Mouse (Mus musculus): Measurements from ENCODE around the gene Ptk7.
"Not testable (repeated sequence)": the region's sequence is repeated elsewhere in the genome, so short reads cannot be mapped to it uniquely, and the experiment has no call there.

The Ptk7 gene

DNA sequence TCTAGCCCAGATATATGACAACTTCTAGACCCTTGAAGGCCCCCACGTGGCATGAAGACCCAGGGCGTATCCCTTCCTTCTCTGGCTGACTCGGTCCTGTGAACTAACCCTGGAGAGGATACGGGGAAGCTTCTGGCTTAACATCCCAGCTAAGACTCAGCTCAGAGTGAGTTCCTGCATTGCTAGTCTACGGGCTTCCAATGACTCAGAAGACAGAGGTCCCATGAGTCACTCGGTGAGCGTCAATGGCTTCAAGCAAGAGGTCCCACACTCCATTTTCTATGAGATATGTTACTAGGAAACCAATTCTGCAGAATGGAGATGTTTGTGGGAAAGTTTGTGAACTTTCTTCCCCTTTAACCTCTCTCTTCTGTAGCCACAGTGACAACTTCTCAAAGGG lies 54.8 kb downstream of the Ptk7 start:
- no peaks in the 10 kb centered on the region for H3K9me3 ChIP-seq (ENCODE audit: low read length)
- peaks cover 86% of the 10 kb centered on the region for H3K36me3 ChIP-seq (ENCODE audit: insufficient read depth, low read length)
- no peaks in the 10 kb centered on the region for H3K27me3 ChIP-seq (ENCODE audit: insufficient read depth, low read length)
- no peak for TF ChIP-seq NANOG (IDR thresholded peaks at IDR 0.05; ENCODE audit: borderline replicate concordance, low read length)
- TF ChIP-seq POU5F1 (IDR thresholded peaks at IDR 0.05; ENCODE audit: borderline replicate concordance, low read length): no peak
- TF ChIP-seq CTCF (conservative IDR thresholded peaks at IDR 0.05; ENCODE audit: low read length): no peak
- peaks cover 29% of the 10 kb centered on the region for H3K4me1 ChIP-seq (replicated peaks; ENCODE audit: low read depth, low read length)
- no peak overlapping the region for H3K4me3 ChIP-seq (replicated peaks; ENCODE audit: low read length)

DNA sequence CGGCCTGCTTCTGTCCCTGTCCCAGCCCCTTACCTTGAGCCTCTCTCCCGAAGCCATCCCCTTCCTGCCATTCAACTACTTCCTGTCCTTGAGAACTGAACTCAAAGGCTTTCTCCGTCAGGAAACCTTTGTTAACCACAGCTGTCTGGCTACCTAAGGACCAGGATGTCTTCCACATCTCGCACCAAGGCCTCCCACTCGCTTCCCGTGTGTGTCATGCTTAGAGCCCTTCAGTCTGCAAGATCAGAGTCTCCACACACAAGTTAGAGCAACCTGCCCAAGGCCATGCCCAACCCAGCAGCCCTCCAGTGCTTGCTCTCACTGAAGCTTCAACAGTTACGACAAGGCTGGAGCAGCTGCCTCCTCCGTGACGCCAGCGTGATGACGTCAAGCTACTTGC lies 58.3 kb downstream of the Ptk7 start:
- TF ChIP-seq NANOG (IDR thresholded peaks at IDR 0.05; ENCODE audit: borderline replicate concordance, low read length) (no peak), CTCF (conservative IDR thresholded peaks at IDR 0.05; ENCODE audit: low read length) (no peak), POU5F1 (IDR thresholded peaks at IDR 0.05; ENCODE audit: borderline replicate concordance, low read length) (no peak)
- Histone ChIP-seq H3K4me1 (replicated peaks; ENCODE audit: low read depth, low read length) (peaks cover 28% of the 10 kb centered on the region), H3K9me3 (ENCODE audit: low read length) (no peaks in the 10 kb centered on the region), H3K27me3 (ENCODE audit: insufficient read depth, low read length) (no peaks in the 10 kb centered on the region), H3K4me3 (replicated peaks; ENCODE audit: low read length) (no peak overlapping the region), H3K36me3 (ENCODE audit: insufficient read depth, low read length) (peaks cover 89% of the 10 kb centered on the region)

DNA sequence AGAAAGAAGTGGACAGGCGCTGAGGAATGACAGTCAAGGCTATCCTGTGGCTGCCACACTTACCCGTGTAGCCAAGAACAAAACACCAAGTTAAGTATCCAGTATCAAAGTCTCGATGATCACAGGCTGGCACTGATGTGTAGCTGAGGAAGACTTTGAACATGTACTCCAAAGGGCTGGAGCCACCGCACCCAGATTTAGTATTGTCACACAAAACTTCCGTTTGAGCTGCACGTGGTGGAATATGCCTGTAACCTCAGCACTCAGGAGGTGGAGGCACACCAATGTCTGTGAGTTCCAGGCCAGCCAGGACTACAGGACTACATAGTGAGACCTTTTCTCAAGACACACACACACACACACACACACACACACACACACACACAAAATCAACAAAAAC lies 70.2 kb downstream of the Ptk7 start:
- TF ChIP-seq NANOG (IDR thresholded peaks at IDR 0.05; ENCODE audit: borderline replicate concordance, low read length) (no peak), POU5F1 (IDR thresholded peaks at IDR 0.05; ENCODE audit: borderline replicate concordance, low read length) (no peak), CTCF (conservative IDR thresholded peaks at IDR 0.05; ENCODE audit: low read length) (no peak)
- peaks cover 22% of the 10 kb centered on the region for H3K4me1 ChIP-seq (replicated peaks; ENCODE audit: low read depth, low read length)

DNA sequence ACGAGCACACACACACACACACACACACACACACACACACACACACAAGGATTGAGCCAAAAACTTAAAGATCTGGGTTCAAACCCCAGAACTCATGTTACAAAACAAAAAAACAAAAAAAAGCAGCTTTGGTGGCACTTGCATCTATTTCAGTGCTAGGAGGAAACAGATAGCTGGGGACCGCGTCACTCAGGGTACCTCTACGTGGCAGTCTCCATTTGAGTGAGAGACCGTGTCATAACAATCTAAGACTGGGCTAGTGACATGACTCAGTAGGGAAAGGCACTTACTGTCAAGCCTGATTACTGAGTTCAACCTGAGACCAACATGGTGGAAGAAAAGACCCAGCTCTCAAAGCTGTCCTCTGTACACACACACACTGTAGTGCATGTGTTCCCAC lies 71.2 kb downstream of the Ptk7 start:
- Histone ChIP-seq H3K4me3 (replicated peaks; ENCODE audit: low read length) (no peak overlapping the region), H3K9me3 (ENCODE audit: low read length) (no peaks in the 10 kb centered on the region), H3K36me3 (ENCODE audit: insufficient read depth, low read length) (0 out of 2 replicates have a peak, but pooled peaks cover 2% of the 10 kb centered on the region), H3K4me1 (replicated peaks; ENCODE audit: low read depth, low read length) (peaks cover 32% of the 10 kb centered on the region), H3K27me3 (ENCODE audit: insufficient read depth, low read length) (peaks cover 18% of the 10 kb centered on the region)
- TF ChIP-seq CTCF (conservative IDR thresholded peaks at IDR 0.05; ENCODE audit: low read length): no peak
- TF ChIP-seq NANOG (IDR thresholded peaks at IDR 0.05; ENCODE audit: borderline replicate concordance, low read length): no peak

More for the DNA sequence above, 70.2 kb downstream of the Ptk7 start:
- Histone ChIP-seq H3K4me3 (replicated peaks; ENCODE audit: low read length) (no peak overlapping the region), H3K9me3 (ENCODE audit: low read length) (no peaks in the 10 kb centered on the region), H3K36me3 (ENCODE audit: insufficient read depth, low read length) (peaks cover 5% of the 10 kb centered on the region; the same call in 1 of the 2 replicates), H3K27me3 (ENCODE audit: insufficient read depth, low read length) (peaks cover 11% of the 10 kb centered on the region)

DNA sequence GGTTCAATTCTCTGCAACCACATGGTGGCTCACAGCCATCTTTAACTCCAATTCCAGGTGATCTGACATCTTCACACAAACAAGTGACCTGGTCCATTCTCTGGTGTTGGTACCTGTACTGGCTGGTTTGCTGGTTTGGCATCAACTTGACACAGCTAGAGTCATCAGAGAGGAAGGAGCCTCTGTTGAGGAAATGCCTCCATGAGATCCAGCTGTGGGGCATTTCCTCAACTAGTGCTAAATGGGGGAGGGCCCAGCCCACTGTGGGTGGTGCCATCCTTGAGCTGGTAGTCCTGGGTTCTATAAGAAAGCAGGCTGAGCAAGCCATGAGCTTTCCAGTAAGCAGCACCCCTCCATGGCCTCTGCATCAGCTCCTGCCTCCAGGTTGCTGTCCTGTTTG lies 72.0 kb downstream of the Ptk7 start:
- Histone ChIP-seq H3K4me1 (replicated peaks; ENCODE audit: low read depth, low read length) (peaks cover 38% of the 10 kb centered on the region), H3K27me3 (ENCODE audit: insufficient read depth, low read length) (peaks cover 18% of the 10 kb centered on the region)
- H3K9me3 ChIP-seq (ENCODE audit: low read length); H3K4me3 ChIP-seq (replicated peaks; ENCODE audit: low read length); H3K36me3 ChIP-seq (ENCODE audit: insufficient read depth, low read length): not testable (repeated sequence)

DNA sequence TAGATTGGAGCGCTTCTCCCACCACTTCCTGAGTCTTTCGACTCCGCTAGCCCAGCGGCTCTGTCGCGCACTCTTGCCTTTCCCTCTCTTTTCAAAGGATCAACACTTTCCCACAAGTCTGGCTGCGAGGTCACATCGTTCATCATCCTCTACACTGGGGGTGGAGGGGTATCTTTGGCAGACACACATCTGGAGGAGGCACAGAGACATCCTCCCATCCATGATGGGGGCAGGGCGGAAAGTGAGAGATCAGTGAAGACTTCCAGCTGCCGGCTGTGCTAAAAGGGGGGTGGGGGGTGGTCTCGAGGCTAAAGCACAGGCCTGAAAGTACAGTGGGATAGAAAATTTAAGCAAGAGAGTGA lies 72.7 kb downstream of the Ptk7 start:
- H3K27me3 ChIP-seq (ENCODE audit: insufficient read depth, low read length): peaks cover 18% of the 10 kb centered on the region
- peaks cover 43% of the 10 kb centered on the region for H3K4me1 ChIP-seq (replicated peaks; ENCODE audit: low read depth, low read length)
- H3K9me3 ChIP-seq (ENCODE audit: low read length): no peaks in the 10 kb centered on the region
- peak overlapping the region; percentile 91 for H3K4me3 ChIP-seq (replicated peaks; ENCODE audit: low read length)
- TF ChIP-seq CTCF (conservative IDR thresholded peaks at IDR 0.05; ENCODE audit: low read length) (no peak), POU5F1 (IDR thresholded peaks at IDR 0.05; ENCODE audit: borderline replicate concordance, low read length) (no peak), NANOG (IDR thresholded peaks at IDR 0.05; ENCODE audit: borderline replicate concordance, low read length) (no peak)
- H3K36me3 ChIP-seq (ENCODE audit: insufficient read depth, low read length): peaks cover 13% of the 10 kb centered on the region

DNA sequence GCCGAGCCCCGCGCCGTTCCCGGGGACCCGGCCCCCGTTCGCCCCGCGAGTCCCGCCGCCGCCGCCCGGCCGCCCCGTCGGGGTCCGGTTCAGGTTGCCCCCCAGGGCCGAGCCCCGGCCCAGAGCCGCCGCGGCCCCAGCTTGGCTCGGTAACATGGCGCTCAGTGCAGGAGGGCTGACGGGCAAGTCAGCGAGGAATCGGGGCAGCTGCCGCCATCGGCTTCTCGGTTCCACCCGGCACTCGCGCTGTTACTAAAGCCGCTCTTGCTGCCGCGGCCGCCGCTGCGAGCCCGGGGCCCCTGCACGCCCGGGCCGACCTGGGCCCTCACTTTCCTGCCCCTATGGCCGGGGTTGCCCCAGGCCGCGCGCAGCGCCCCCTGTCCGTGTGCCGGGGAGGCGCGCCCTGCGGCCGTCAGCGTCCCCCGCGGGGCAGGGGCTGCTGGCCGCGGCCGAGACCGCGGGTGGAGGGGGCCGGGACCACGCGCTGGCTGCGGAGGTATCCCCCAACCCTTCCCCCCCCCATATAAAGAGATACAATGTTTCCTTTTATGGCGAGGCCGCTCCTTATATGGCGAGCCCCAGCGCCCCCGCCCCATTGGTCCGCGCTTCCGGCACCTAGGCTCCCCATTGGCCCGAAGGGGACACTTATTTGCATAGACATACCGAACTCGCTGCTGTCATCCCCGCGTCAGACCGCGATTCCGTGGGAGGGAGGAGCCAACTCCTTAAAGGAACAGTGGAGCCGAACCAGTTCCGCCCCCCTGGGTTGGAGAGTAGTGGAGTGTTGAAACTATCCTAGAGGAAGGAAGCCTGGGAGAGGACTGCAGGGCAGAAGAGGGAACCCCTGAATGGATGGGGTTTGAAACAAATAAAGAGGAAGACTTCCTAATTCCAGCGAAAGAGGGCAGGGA lies 73.4 kb downstream of the Ptk7 start, which contains the start of gene Srf:
Srf (minus strand) TSS at position 503 of the 911 bp plus-strand sequence.
- peaks cover 19% of the 10 kb centered on the region for H3K36me3 ChIP-seq (ENCODE audit: insufficient read depth, low read length)
- no peaks in the 10 kb centered on the region for H3K9me3 ChIP-seq (ENCODE audit: low read length)
- TF ChIP-seq CTCF (conservative IDR thresholded peaks at IDR 0.05; ENCODE audit: low read length) (no peak), NANOG (IDR thresholded peaks at IDR 0.05; ENCODE audit: borderline replicate concordance, low read length) (no peak), POU5F1 (IDR thresholded peaks at IDR 0.05; ENCODE audit: borderline replicate concordance, low read length) (no peak)
- H3K4me1 ChIP-seq (replicated peaks; ENCODE audit: low read depth, low read length): peaks cover 43% of the 10 kb centered on the region
- peak within 1 kb of the TSS; percentile 91 for H3K4me3 ChIP-seq (replicated peaks; ENCODE audit: low read length)
- peaks cover 18% of the 10 kb centered on the region for H3K27me3 ChIP-seq (ENCODE audit: insufficient read depth, low read length)

DNA sequence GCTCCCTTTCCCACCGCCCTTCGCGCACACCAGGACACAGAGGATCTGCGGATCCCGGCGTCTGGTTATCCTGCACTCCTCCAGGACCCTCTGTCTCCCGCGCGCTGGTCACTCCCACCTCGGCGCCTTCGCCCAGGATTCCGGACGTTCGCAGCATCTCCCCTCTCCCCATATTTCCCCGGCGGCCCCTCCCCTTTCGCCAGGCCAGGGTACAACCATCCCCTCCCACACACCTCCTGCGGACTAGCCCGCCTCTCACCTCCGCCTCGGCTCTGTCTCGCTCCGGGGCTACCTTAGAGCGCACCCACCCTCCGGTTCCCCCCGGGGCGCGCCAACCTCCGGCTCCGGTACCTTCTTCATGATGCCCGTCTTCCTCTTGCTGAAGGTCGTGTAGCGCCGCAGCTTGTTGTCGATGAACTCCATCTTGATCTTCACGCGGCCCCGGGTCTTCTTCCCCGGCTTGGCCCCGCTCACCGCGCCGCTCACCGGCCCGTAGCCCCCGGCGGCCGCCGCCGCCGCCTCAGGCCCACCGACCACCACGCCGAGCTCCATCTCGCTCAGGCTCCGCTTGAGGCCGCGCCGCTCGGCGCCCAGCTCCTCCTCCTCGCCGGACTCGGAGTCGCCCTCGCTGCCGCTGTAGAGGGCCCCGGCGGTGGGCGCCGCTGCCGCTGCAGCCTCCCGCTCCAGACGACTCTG lies 74.2 kb downstream of the Ptk7 start:
- Histone ChIP-seq H3K9me3 (ENCODE audit: low read length) (no peaks in the 10 kb centered on the region), H3K4me3 (replicated peaks; ENCODE audit: low read length) (peak overlapping the region; percentile 91), H3K27me3 (ENCODE audit: insufficient read depth, low read length) (peaks cover 18% of the 10 kb centered on the region), H3K4me1 (replicated peaks; ENCODE audit: low read depth, low read length) (peaks cover 44% of the 10 kb centered on the region), H3K36me3 (ENCODE audit: insufficient read depth, low read length) (peaks cover 27% of the 10 kb centered on the region)
- TF ChIP-seq POU5F1 (IDR thresholded peaks at IDR 0.05; ENCODE audit: borderline replicate concordance, low read length): no peak
